Mouse (Mus musculus) kidney, embryonic 16.5 days (tissue): ENCODE data around the gene Fam213b. TPM values are rescaled to one million over a fixed set of nuclear protein-coding genes. Genes with fewer than 3 reads are reported as not detected.

ENCODE experiments used
- ATAC-seq: fragments of 200-750 bp; cut with Nextera tagmentation; 2 replicates; pipeline ENCODE4 v1.8.0; 2017; ENCODE audit warnings: moderate TSS enrichment; ENCODE audit not compliant: low FRiP score, low TSS enrichment
- H3K27ac ChIP-seq: fragments of 300-500 bp; sonication (generic); 2 replicates; pipeline ENCODE4 v1.5.1; 2014; ENCODE audit warnings: low read length
- H3K27me3 ChIP-seq: fragments of 300-500 bp; sonication (generic); 2 replicates; pipeline ENCODE4 v1.6.1; 2014; ENCODE audit warnings: low read length, control low read depth, mixed read lengths; ENCODE audit not compliant: insufficient read depth
- H3K36me3 ChIP-seq: fragments of 300-500 bp; sonication (generic); 2 replicates; pipeline ENCODE4 v1.6.1; 2014; ENCODE audit warnings: low read length, control low read depth, mixed read lengths; ENCODE audit not compliant: insufficient read depth
- H3K4me1 ChIP-seq: fragments of 300-500 bp; sonication (generic); 2 replicates; pipeline ENCODE4 v1.6.1; 2014; ENCODE audit warnings: low read length, control low read depth, mixed read lengths; ENCODE audit not compliant: insufficient read depth
- H3K4me2 ChIP-seq: fragments of 300-500 bp; sonication (generic); replicated peaks from 2 replicates; pipeline ENCODE4 v1.6.1; 2014; ENCODE audit warnings: low read depth, low read length
- H3K4me3 ChIP-seq: fragments of 300-500 bp; sonication (generic); 2 replicates; pipeline ENCODE4 v1.5.1; 2014; ENCODE audit warnings: mild to moderate bottlenecking, low read length
- H3K9ac ChIP-seq: fragments of 300-500 bp; sonication (generic); replicated peaks from 2 replicates; pipeline ENCODE4 v1.6.1; 2014; ENCODE audit warnings: low read length
- H3K9me3 ChIP-seq: fragments of 300-500 bp; sonication (generic); 2 replicates; pipeline ENCODE4 v1.6.1; 2016; ENCODE audit warnings: low read length, control low read depth
- WGBS: fragments of 180-500 bp; shearing (Covaris S2); extraction: QIAGEN DNeasy Blood & Tissue Kit; methylation state at CpG from one replicate; pipeline ENCODE4 v1.1.7; 2014; 5-methylcytosine and 5-hydroxymethylcytosine counted together
- polyA plus RNA-seq: library from polyadenylated mRNA; unstranded; fragments of >200 nt; fragmentation: Nextera tagmentation; extraction: Ambion mirVana; gene quantifications from 2 replicates; pipeline ENCODE4 v1.2.1, GENCODE M21; 2015

Fam213b gene
- polyA plus RNA-seq, 1 experiment from 2014 or later, result 42.2 TPM

DNA sequence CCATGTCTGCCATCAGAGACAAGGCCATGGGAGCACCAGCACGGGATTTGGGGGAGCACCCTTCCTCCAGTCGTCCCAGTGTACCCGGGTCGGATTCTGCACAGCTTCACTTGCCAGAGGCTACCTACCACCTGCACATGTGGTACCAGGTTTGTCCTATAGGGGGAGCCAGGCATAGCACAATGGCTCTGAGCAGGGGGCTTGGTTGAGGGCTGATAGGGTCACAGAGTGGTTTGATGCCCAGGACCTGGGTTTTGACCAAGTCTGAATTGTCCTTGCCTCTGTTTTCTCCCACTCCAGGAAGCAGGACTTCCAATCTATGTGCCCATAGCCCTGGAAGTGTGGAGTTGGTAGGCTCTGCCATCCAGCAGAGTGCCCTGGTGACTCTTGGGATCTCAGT lies 26.5 kb upstream of the Fam213b start:
- no peak for ATAC-seq
- no peak overlapping the region for H3K27ac ChIP-seq
- H3K27me3 ChIP-seq, result peaks cover 3% of the 10 kb centered on the region; the same call in 1 of the 2 replicates
- H3K4me3 ChIP-seq, result no peak overlapping the region
- H3K4me1 ChIP-seq, result peaks cover 4% of the 10 kb centered on the region; the same call in 1 of the 2 replicates
- H3K36me3 ChIP-seq, result no peaks in the 10 kb centered on the region
- H3K9me3 ChIP-seq, result no peaks in the 10 kb centered on the region
- H3K9ac ChIP-seq, result no peak overlapping the region
- H3K4me2 ChIP-seq, result no peak overlapping the region
- WGBS, result 57% methylated on average over 4 of the region's 4 CpGs

DNA sequence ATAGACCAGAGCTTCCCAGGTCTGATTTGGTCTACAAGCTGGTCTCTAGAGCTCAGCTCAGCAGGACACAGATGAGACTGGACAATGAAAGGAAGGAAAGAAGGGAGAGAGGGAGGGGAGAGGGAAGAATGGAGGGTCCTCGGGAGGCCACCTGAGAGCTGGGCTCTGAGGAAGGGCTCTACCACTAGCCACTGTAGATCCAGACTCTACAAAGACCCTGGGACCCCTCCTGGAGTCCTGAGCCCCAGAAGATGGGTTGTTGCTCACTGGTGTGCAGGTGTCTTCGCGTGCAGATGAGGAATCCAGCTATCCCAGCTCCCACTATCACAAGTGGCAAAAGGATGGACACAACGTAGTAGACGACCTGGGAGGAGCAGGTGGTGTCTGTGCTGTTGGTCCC lies 24.0 kb upstream of the Fam213b start:
- H3K9me3 ChIP-seq, result no peaks in the 10 kb centered on the region
- H3K27me3 ChIP-seq, result peaks cover 3% of the 10 kb centered on the region; the same call in 1 of the 2 replicates
- no peaks in the 10 kb centered on the region for H3K36me3 ChIP-seq
- WGBS, result 79% methylated on average over 5 of the region's 5 CpGs
- no peak overlapping the region for H3K4me3 ChIP-seq
- H3K4me2 ChIP-seq, result no peak overlapping the region
- no peak for ATAC-seq
- no peak overlapping the region for H3K9ac ChIP-seq
- H3K4me1 ChIP-seq, result no peaks in the 10 kb centered on the region
- no peak overlapping the region for H3K27ac ChIP-seq

DNA sequence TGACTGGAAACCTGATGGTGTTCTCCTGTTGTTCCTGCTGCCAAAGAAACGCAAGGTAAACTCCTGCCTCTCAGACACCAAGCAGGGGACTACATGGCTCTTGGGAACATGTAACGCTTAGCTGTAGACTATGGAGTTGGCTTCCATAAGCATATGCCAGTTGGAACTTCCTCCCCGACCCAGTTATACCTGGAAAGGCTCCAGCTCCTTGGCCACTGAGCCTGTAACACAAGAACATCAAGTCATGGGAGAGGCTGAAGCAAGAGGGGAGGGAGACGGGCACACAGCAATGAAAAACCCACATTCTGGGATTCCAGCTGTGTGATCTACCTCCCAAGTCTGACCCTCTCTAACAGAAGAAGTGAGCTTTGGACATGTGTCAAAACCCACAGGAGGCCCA lies 23.4 kb upstream of the Fam213b start:
- Histone ChIP-seq H3K27me3 (peaks cover 3% of the 10 kb centered on the region; the same call in 1 of the 2 replicates), H3K27ac (no peak overlapping the region), H3K9me3 (no peaks in the 10 kb centered on the region), H3K4me3 (no peak overlapping the region), H3K36me3 (no peaks in the 10 kb centered on the region), H3K9ac (no peak overlapping the region), H3K4me2 (no peak overlapping the region), H3K4me1 (no peaks in the 10 kb centered on the region)
- 84% methylated on average over 4 of the region's 4 CpGs for whole genome bisulfite sequencing
- no peak for ATAC-seq

DNA sequence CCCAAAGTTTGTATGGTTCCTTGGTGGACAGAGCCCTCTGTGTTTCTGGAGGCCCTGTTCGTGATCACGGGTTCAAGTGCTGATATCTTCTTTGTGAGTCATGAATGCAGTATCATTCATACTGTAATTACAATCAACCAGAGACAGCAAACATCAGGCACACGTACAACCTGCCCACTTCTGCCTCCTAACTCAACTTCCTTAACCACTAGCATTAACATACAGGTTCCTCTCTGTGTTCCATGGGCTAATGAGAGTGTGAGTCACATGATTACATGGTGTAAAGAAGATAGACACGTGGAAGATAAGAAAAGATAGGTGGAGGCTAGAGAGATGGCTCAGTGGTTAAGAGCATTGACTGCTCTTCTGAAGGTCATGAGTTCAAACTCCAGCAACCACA lies 17.7 kb upstream of the Fam213b start:
- Histone ChIP-seq H3K9me3 (no peaks in the 10 kb centered on the region), H3K27ac (no peak overlapping the region), H3K36me3 (no peaks in the 10 kb centered on the region), H3K9ac (no peak overlapping the region), H3K27me3 (no peaks in the 10 kb centered on the region), H3K4me1 (no peaks in the 10 kb centered on the region), H3K4me3 (no peak overlapping the region), H3K4me2 (no peak overlapping the region)
- ATAC-seq, result no peak
- 81% methylated on average over 4 of the region's 4 CpGs for WGBS

DNA sequence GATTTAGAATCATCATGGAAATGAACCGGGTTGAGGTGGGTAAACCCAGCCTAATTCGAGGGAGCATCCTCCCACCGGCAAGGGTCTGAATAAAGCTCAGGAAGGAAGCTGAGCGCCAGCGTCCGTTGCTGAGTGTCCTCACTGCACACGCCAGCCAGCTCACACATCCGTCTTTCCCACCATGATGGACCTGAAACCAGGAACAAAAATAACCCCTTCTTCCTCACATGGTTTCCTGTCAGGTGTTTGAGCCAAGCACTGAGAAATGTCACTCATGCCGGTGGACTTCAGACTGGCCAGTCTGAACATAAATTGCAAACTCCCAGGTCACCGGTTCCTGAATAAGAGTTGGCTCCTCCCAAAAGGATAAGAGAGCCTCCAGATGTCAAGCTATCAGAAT lies 16.4 kb upstream of the Fam213b start:
- WGBS, result 75% methylated on average over 10 of the region's 10 CpGs
- H3K4me1 ChIP-seq, result peaks cover 6% of the 10 kb centered on the region
- no peak overlapping the region for H3K4me3 ChIP-seq
- H3K9me3 ChIP-seq, result no peaks in the 10 kb centered on the region
- ATAC-seq, result no peak
- no peaks in the 10 kb centered on the region for H3K36me3 ChIP-seq
- H3K27me3 ChIP-seq, result no peaks in the 10 kb centered on the region
- no peak overlapping the region for H3K4me2 ChIP-seq
- H3K9ac ChIP-seq, result no peak overlapping the region
- H3K27ac ChIP-seq, result no peak overlapping the region

DNA sequence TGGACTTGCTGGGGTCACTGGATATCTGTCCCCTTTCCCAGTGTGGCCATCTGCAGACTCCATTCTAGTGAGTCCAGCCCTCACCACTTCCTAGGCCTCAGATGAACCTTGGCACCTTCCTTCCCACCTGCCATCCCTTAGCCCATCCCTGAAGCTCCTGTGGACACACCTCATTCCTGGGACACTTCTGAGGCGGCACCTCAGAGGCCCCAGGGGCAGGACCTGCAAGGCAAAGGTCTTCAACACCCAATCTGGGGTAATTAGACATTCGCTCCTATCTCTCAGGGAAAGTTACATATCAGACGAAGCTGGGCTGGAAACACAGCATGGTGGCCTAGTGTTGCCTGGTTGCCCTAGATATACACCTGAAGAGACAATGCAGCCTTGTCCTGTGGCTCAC lies 15.8 kb upstream of the Fam213b start:
- Histone ChIP-seq H3K4me3 (no peak overlapping the region), H3K9me3 (no peaks in the 10 kb centered on the region), H3K4me2 (no peak overlapping the region), H3K36me3 (no peaks in the 10 kb centered on the region), H3K27me3 (no peaks in the 10 kb centered on the region), H3K9ac (no peak overlapping the region), H3K4me1 (peaks cover 7% of the 10 kb centered on the region), H3K27ac (no peak overlapping the region)
- 79% methylated on average over 3 of the region's 3 CpGs for WGBS
- no peak for ATAC-seq

DNA sequence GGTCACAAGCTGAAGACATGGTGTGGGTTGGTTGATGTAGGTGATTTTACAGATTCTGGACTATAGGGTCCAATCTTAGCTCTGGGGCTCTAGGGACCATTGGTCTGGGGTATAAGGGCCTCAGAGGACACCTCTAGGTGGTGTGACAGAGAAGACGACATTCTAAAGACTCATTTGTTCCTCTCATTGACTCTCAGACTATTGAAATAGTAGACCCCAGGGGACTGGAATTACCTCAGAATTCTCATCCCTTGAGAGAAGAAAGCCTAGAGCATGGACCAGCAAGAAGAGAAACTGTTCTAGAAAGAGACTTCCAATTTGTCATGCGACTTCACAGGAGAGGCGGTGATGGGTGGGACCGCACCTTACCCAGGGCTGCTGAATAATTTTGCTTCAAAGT lies 15.3 kb upstream of the Fam213b start:
- Histone ChIP-seq H3K4me3 (no peak overlapping the region), H3K4me1 (peaks cover 7% of the 10 kb centered on the region), H3K27ac (no peak overlapping the region), H3K27me3 (no peaks in the 10 kb centered on the region), H3K36me3 (no peaks in the 10 kb centered on the region), H3K9me3 (no peaks in the 10 kb centered on the region), H3K9ac (no peak overlapping the region), H3K4me2 (no peak overlapping the region)
- 98% methylated on average over 4 of the region's 4 CpGs for WGBS
- no peak for ATAC-seq

DNA sequence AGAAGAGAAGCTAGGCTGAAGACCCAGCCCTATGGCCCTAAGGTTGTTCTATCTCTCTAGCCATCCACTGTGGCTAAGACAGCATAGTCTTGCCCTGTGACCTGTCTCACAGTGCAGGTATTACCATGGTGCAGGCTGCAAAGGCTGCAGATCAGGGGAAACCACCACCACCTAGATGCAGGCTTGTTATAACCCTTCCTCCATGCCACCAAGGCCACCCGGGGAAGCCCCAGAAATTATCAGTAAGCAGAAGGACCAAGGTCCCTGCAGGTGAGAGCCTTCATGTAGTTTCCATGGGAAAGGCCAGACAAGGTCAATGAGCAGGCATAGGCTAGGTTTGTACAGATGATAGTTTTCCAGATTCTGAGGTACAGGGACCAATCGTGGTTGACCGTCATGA lies 14.9 kb upstream of the Fam213b start:
- ATAC-seq, result no peak
- no peaks in the 10 kb centered on the region for H3K27me3 ChIP-seq
- H3K4me1 ChIP-seq, result peaks cover 7% of the 10 kb centered on the region
- no peak overlapping the region for H3K4me2 ChIP-seq
- no peaks in the 10 kb centered on the region for H3K36me3 ChIP-seq
- no peaks in the 10 kb centered on the region for H3K9me3 ChIP-seq
- WGBS, result 90% methylated on average over 3 of the region's 3 CpGs
- H3K27ac ChIP-seq, result no peak overlapping the region
- no peak overlapping the region for H3K9ac ChIP-seq
- H3K4me3 ChIP-seq, result no peak overlapping the region

DNA sequence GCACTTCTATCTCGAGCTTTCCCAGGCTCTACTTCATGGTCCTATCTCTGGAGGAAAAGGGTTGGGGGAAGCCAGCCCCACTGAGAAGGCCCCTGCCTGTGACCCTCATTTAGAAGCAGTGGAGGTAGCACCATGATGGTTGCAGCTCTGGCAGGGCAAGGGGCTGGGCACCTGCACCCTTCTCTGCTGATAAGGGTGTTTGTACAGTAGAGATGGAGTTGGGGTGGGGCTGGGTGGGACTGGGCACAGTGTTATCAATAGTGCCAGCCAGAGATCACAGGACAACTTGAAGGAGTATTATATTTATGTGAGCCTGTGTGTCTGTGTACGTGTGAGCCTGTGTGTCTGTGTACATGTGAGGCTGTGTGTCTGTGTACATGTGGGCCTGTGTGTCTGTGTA lies 12.7 kb upstream of the Fam213b start:
- Histone ChIP-seq H3K4me2 (no peak overlapping the region), H3K4me3 (no peak overlapping the region), H3K36me3 (no peaks in the 10 kb centered on the region), H3K9ac (no peak overlapping the region), H3K4me1 (peaks cover 11% of the 10 kb centered on the region), H3K27me3 (no peaks in the 10 kb centered on the region), H3K9me3 (no peaks in the 10 kb centered on the region), H3K27ac (no peak overlapping the region)
- ATAC-seq, result no peak
- 86% methylated on average over 2 of the region's 2 CpGs for WGBS

DNA sequence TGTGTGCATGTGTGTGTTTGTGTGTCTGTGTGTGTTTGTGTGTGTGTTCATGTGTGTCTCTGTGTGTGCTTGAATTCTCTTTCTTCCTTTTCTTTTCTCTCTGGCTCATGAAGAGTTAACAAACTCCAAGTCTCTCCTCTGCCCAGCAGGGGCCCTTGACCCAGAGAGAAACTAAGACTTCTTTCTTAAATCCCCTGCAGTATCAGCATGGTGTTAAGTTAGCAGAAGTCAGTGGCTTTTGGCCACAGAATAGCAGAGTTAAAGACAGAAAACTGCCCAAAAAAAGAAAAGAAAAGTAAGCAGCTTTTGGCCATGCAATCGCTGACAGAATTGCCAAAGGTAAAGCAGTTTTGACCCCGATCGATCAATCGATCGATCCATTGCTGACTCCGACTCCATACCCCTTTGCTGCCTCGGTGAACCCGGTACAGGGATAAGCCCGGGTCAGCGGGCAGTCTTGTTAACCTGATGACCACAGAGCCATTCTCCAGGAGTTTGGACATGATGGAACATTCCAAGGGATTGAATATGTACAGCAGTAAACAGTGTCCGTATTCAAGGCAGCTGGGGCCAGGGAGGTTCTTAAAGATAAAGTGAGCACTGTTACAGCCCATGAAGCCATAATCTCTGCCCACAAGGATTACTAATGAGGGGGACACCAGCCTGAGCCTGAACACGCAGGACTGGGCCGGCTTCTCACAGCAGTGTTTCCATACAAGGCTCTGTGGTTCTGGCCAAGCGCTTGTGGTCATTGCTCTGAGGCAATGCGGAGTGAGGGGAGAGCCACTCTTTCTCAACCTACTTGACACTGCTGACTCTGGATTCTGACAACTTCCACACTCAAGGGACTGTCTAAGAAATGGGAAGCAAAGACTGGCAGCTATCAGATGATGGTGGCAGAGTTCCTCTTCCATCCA lies 11.9 kb upstream of the Fam213b start:
- Histone ChIP-seq H3K4me2 (0 out of 2 replicates have a peak overlapping the region, but pooled peaks have one; percentile 1), H3K27ac (no peak overlapping the region), H3K9me3 (no peaks in the 10 kb centered on the region), H3K36me3 (no peaks in the 10 kb centered on the region), H3K9ac (no peak overlapping the region; the same call in 1 of the 2 replicates), H3K4me3 (no peak overlapping the region), H3K4me1 (peaks cover 11% of the 10 kb centered on the region), H3K27me3 (no peaks in the 10 kb centered on the region)
- 38% methylated on average over 15 of the region's 15 CpGs for WGBS
- ATAC-seq, result no peak
